Mouse (Mus musculus) ovary, postnatal 14 days (tissue): ENCODE measurements around the gene Zfp869.
"Not testable (repeated sequence)": the region's sequence is repeated elsewhere in the genome, so short reads cannot be mapped to it uniquely, and the experiment has no call there.

Experiments
- DNase-seq: peaks from one replicate; pipeline ENCODE4 v3.0.0; 2022; ENCODE audit warnings: low spot score

Zfp869 gene

DNA sequence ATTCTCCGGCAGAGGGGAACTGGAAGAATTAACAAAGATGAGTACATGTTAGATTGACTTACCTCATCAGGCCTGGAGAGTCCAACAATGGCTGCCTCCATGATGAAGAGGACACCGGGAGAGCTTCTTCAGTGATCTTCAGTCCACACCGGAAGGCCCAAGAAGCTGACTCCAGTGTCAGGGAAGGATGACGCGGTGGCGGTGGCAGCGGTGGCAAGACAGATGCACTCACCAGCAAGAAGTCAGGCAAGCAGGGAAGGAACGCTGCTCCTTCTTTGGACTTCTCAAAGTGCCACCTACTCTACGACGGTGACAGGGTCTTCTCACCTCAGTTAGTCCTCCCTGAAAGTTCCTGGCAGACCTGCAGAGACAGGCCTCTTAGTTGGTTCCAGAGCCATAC is at the start of gene Zfp869:
Zfp869 (minus strand) TSS at position 101 of the 400 bp plus-strand sequence.
- not testable (repeated sequence) for DNase-seq

DNA sequence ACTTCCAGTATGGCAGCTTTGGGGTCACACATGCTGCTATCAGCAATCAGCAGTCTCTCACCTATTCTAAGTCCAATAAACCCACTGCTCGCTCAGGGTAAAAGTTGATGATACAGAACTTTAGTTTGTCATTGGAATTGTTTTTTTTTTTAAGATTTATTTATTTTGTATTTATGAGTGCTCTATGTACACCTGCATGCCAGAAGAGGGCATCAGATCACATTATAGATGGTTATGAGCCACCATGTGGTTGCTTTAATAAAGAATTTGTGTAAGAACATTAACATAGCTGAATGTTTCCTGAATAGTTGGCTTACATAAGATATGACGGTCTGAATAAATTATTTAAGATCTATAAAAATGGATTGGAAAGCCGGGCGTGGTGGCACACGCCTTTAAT is 47.8 kb upstream of the Zfp869 start:
- DNase-seq: no peak

DNA sequence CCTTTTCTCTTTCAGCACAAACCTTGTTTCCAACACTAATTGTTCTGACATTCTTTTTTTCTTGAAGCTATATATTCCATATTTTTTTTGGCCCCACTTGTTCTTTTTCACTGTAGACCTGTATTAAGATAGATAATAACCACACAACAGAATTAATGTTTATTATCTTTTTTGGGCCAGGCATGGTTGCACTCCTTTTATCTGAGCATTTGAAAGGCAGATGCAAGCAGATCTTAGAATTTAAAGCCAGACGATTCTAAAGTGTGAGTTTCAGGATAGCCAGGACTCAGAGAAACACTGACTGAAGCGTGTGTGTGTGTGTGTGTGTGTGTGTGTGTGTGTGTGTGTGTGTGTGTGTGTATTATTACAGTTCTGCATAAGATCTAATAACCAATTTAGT is 41.9 kb upstream of the Zfp869 start:
- DNase-seq: no peak

DNA sequence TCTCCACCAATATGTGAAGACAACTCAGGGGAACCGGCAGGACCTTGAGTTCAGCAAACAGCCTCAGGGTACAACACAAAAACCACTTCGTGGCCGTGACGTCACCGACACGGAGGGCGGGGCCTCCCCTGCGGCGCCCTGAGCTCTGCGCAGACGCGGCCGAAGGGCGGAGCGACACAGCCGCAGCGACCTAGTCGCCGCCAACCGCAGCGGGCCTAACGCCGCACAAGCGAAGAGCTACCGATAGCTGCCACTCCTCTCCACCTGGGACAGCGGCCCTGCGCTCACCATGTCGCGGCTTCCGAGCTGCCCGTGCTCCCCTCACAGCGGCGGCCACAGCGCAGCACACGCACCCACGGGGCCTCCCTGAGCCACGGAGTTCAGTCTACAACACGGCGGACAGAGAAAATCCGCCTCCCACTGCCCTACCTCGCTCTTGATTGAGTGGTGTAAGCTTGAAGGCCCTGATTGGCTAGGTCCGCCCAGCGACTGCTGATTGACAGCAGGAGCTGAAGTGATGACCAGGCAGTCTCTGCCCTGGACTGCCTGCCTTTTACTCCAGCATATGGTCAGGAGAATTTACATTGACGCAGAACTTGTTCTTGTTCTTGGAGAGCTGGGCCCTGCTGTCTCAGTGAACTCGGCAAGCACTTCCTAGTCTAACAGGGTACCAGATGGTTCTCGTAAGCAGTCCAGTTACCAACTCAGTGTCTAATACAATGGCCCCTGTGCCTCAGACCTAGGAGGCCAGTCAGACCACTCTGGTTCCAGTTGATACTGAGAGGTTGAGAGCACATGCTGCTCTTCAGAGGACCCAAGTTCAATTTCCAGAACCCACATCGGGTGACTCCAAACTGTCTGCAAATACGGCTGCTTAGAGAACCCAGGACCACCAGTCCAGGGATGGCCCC is 39.3 kb upstream of the Zfp869 start, which contains the start of gene Zfp963:
Zfp963 (minus strand) TSS at position 427 of the 911 bp plus-strand sequence.
- peak; percentile 93 for DNase-seq

DNA sequence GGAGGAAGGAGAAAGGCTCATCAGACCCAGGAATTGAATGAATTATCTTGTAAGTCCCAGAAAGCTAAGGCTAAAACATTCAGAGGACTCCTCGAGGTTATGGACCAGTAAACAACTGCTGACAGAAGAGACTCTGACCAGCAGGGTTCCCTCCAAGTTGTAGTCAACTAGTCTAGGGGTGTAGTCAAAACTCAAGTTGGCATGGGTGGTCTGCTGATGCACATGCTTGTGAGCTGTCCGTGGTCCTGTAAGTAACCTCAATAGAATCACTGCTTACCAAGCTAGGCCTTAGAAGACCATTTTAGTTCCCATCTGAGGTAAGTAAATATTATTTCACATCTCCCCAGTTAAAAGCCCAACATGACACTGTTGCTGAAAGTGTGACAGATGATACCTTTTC is 30.7 kb upstream of the Zfp869 start:
- no peak for DNase-seq

DNA sequence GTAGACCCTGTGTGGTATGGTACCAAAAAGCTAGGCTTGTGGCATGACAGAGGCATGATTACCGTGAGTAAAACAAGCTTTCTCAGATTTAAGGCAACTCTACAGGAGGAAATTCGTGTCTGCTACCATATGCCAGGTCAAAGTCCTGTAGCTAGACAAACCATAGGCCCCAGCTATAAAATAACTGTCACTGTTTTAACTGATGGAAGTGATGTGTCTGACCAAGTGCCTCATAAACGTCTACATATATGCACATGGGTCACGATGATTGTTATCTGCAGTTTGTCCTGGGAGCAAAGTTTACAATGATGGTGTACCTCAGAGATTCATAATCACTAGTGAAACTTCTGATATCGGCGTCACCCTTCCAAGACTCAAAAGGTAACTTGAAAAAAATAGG is 30.2 kb upstream of the Zfp869 start:
- DNase-seq: no peak

DNA sequence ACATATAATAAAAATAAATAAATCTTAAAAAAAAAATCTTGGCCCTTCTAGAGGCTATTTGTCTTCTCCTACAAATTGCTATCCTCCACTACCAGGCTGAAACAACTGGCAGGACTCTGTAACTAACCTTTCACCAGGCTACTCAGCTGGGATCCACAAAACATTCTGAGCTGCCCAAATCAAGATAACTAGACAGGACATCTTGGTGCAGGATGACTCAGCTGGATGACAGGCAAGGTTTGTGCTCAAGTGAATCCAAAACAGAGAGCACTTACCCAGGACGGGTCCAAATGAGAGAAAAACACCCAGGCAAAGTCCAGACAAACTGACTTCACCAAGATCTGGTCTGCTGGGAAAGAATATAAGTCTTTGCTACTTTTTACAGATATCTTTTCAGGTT is 25.0 kb upstream of the Zfp869 start:
- no peak for DNase-seq

DNA sequence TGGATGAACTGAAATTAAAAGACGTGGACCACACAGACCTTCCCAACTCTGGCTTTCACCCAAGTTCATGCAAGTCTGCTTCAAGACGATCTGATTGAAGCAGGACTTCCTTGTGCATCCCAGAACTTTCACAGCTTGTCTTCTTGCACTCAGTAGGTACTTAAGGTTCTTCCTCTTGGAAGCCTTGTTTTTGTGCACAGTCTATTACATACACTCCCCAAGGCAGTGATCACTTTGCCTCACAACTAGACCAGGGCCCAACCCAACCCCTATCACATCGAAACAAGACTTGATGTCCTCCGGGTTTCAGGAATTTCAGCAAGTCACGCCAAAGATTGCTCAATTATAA is 6.7 kb upstream of the Zfp869 start:
- DNase-seq: no peak

DNA sequence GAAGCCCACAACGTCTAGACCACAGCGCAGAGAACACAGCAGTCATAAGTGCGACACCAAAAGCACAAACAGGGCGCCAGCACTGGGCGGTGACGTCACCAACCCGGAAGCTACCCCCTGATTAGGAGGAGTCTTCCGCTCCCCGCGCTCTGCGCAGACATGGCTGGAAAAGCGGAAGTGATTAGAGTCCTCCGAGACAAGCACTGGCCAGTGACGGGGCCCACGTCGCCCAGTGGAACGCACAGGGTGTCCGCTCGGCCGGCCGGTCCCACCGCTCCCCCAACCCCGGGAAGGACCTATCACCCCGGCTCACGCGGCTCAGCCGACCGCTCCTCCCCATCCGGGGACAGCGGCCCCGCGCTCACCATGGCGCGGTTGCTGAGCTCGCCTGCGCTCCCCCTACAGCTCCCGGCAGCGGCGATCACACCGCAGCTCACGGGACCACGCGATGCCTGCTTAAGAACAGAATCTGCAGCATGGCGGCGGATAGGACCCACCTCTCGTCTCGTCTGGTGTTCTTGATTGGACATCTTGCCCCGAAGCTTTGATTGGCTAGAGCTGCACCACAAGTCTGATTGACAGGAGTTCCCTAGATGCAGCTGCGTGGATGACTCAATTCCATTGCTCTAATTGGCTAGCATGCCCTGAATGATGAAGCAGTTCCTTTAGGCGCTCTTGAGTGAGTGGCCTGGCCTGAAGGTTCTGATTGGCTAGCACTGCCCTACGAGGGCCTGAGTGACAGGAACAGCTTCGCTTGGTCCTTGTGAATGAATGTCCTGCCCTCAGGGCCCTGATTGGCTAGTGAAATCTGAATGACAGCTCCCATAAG is 6.1 kb upstream of the Zfp869 start:
- DNase-seq: peak; percentile 84

DNA sequence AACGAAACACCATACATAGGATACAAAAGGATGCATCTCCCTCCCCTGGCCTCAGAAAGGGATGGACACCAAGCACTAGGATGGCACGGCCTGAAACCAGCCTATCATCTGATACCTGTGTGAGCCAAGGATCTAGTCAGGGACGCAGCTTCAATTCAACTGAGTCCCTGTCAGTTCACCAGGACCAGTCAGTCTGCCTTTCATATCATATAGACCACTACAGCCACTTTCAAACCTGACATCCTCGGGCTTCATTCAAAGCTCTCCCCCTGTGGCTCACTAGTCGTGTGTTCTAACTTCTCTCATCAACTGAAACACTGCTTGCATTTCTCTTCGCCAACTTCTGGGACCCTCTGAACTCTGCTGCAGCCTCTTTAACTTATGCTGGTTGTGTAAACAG is 4.8 kb upstream of the Zfp869 start:
- no peak for DNase-seq

DNA sequence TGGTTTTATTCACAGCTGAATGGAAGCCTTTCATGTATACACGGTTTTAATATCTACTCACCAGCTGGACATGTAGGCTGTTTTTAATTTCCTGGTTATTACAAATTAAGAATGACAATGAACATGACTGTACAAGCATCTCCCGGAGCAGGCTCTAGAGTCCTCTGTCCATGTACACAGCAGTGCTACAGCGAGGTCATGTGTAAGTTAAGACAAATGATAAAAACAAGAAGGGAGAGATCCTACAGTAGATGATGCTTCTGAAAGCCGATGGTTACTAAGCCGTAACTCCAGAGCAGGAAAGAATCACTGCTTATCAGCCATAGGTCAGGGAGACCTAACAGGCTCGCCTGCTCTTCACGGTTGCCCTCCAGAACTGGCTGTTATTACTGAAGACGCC is 3.0 kb upstream of the Zfp869 start:
- no peak for DNase-seq

DNA sequence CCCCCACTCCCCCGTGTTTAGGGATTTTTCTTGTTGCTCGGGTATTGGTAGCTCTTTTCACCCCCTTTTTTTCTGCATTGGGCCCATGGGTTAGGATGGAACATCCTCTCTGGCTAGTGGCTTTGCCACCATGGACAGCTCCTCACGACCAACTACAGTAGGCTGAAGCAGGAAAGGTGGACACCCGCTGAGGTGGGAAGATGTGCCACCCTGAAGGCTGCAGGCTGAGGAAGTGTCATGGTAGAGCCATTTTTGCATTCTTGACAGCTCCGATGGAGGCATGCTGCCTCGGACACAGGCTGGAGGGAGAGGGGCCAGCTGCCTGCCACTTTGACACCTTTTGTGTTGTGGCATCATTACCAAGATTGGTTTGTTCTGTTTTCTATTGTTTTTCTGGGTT is 8.7 kb downstream of the Zfp869 start:
- DNase-seq: no peak

DNA sequence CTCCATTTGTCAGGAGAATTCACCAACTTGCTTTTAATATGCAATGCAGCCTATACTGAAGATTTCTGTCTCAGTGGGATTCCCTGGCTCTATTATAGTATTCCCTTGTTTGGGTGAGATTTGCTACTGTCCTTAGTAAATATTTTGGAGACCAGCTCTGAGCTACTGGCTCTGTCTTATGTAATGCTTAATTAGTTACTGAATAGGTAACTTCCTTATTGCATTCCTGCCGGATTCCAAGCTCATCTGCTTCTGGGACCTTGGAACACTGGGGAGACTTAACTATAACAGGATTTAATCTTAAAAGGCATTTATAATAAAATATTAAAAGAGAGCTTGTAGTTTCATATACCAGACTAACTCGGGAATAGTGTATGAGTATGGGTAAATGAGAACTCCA is 45.5 kb downstream of the Zfp869 start:
- DNase-seq: not testable (repeated sequence)

DNA sequence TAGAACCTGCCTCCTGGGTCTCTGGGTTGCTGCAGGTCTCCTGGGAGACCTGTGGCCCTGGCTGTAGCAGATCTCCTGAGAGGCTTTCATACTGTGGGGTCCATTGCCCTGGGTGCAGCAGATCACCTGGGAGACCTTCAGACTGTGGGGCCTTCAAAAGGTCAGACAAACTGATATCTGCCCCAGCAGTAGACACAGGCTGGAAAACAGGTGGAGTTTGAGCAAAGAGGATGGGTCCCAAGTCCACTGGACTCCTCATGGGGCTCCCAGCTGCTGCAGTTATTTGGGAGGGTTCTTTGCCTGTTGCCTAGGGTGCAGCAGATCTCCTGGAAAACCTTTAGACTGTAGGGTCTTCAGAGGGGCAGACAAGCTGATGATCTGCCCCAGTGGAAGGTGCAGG is 49.2 kb downstream of the Zfp869 start:
- no peak for DNase-seq
